Mouse (Mus musculus) gastrocnemius, postnatal 4 days (tissue): Measurements from ENCODE around the gene Lrrfip2. TPM values are rescaled to one million over a fixed set of nuclear protein-coding genes. Genes with fewer than 3 reads are reported as not detected.

Experiments
- DNase-seq, 2 experiments: peaks; one replicate each; pipeline ENCODE4 v3.0.0; 2021 to 2022; ENCODE audit warnings: low spot score in 2 of 2, mixed read lengths in 2 of 2
- total RNA-seq, 2 experiments: library from RNA; stranded (reverse); gene quantifications; 2 replicates each; pipeline ENCODE4 v1.2.3; 2021

The Lrrfip2 gene
- total RNA-seq, 2 experiments from 2014 or later: 77.3 to 93.3 TPM

GRCm38 (mm10) chr9:111216424-111216823 is 99.0 kb downstream of the Lrrfip2 start:
- DNase-seq: no peak

DNA sequence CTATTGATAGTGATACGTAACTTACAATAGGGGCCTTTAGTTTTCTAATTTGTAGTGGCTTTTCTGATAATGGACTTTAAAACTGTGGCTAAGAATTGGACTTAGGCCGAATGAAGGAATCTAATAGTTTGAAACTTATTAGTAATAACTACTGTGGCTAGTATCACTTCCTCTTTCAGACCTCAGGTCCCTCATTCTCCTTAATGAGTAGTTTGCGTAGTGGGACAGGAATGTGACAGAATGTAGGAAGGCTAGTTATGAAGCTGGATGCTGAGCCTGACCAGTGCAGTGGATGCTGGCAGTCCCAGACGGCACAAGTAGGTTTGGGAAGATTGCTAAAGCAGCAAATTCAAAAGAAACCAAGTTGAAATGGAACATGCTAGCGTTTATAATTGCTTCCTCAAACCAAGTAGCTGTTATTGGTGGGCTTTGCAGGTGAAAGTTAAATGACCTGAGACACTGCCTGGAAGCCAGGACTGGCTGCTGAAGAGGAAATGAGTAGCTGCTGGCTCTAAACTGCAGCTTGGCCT is 103.2 kb downstream of the Lrrfip2 start:
- DNase-seq: no peak

DNA sequence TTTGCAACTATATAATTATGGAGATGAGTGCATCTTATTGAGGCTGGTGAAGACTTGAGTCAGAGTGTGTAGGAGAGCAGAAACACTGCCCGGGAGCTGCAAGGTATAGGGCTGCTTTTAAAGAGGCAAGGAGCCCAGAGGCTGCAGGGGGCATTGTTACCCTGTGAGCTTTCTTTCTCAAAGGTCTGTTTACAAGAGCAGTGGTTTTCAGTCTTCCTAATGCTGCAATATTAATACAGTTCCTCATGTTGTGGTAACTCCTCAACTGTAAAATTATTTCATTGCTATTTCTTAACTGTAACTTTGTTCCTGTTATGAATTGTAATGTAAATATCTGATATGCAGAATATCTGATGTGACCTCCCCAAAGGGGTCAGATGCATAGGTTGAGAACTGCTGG is 104.2 kb downstream of the Lrrfip2 start:
- no peak for DNase-seq

DNA sequence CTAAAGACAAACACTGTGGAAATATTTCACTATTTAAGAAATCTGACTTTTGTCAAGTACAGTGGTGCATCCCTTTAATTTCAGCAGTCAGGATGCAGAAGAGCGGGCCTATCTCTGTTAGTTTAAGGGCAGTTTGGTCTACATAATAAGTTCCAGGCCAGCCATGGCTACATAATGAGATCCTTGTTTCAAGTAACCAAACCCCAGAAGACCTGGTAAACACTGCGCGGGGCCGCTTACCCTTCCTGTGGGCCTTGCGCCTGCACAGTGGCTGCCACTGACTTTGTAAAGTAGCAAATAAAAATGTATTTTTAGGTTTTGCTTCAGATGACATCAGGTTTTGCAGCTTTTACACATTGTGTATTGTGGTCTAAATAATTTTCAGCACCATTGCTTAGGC is 106.0 kb downstream of the Lrrfip2 start:
- no peak for DNase-seq

DNA sequence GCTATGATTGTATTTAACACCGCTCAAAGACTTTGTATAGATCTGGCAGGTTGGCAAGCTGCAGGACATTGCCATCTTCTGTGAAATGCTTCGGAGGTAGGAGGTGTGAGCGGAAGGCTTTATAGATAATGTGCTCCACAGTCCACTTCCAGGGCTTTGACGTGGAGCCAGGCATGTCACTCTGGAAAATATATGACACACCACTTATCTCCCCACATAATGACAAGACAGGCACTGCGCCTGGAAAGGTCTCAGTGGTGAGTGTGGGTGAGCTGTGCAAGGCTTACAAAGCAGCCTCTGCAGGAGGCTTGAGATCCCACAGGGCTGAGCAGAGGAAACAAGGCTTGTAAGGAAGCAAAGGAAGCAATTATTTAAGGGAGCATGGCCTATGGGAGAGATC is 111.1 kb downstream of the Lrrfip2 start:
- DNase-seq: no peak

- DNase-seq: no peak
Observed at GRCm38 (mm10) chr9:111234701-111235100, 117.3 kb downstream of the Lrrfip2 start.

DNA sequence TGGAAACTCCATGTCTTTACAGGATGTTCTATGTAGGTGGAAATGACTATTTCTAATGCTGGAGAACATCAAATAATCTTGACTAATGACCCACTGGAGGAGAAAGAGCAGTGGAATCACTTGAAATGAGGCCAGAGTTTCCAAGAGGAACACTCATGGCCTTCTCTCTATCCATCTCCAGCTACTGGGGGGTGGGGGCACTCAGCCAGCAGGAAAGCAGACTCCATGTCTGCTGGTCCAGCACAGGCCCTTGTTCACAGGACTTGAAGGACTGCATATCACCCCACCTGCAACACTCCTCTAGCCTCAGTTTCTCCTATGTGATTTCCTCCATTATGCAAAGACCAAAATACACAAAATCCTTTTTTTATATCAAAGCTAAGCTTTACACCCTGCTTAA is 120.3 kb downstream of the Lrrfip2 start:
- DNase-seq: no peak

DNA sequence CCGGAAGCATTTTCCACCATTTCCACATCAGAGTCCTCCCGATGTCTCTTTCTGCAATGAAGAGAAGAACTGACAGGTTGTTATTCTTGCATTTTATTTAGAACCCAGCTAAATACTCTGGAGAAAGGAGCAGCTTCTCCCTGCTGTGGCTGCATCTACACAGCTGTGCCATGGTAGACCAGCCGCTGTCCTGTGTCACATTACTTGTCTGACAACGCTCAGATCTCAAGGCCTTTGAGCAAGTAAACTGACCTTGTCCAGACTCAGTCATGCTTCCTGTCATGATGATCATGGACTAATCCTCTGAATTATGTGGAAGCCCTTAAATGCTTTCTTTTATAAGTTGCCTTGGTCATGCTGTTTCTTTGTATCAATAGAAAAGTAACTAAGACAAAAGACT is 122.4 kb downstream of the Lrrfip2 start:
- DNase-seq: no peak

DNA sequence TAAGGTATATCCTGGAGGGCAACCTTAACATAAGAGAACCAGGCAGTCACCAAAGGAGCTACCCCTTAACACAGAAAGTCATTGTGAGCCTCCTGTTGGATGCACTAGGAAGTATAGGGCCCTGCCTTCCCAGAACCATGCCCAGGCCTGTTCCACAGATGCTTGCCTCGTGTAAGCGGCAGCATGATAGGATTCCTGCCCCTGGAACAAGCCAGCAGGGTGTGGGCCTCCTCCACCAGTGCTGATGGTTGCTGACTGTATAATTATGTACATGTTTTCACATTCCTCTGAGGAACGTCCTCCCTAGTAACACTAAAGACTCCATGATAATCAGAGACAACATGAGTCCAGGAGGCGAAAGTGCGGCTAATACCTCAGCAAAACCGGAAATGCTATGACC is 126.0 kb downstream of the Lrrfip2 start:
- DNase-seq: no peak

DNA sequence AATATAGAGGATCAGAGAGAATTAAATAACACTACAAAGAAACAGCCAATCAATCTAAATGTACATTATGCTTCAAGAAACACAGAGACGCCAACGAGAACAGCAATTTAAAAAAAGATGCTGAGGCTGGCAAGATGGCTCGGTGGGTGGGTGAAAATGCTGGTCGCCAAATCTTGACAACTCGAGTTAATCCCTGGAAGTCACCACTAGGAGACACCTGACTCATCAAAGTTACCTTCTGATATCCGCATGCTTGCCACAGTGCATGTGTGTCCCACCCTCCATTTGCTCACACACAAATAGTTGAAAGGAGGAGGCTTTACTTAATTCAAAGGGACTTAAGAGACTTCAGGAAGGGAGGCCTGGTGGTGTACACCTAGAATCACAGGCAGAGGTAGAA is 128.2 kb downstream of the Lrrfip2 start:
- no peak for DNase-seq

DNA sequence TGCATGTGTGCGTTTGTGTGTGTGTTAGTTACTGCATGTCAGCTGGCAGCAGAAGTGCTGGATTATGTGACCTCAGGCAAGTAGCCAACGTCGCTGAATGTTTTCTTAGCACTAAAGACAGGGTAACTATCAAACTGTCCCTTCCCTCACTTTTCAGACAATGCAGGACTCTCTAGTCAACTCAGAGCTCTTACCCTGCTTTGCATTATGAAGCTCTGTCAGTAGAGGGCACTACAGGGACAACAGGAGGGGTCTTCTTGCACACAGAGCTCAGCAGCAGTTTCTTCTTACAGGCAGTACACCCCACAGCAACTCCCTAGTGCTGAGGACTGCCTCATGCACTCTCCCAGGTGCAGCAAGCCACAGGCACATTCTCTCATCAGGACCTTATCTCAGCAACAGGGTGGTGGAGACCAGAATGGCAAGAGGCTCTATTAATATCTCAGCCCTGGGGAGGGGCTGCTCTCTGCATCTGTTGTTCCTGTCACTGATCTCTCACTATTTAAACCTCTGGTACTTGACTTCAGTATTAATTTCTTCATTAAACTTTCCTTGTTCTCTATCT is 130.4 kb downstream of the Lrrfip2 start:
- DNase-seq: no peak

DNA sequence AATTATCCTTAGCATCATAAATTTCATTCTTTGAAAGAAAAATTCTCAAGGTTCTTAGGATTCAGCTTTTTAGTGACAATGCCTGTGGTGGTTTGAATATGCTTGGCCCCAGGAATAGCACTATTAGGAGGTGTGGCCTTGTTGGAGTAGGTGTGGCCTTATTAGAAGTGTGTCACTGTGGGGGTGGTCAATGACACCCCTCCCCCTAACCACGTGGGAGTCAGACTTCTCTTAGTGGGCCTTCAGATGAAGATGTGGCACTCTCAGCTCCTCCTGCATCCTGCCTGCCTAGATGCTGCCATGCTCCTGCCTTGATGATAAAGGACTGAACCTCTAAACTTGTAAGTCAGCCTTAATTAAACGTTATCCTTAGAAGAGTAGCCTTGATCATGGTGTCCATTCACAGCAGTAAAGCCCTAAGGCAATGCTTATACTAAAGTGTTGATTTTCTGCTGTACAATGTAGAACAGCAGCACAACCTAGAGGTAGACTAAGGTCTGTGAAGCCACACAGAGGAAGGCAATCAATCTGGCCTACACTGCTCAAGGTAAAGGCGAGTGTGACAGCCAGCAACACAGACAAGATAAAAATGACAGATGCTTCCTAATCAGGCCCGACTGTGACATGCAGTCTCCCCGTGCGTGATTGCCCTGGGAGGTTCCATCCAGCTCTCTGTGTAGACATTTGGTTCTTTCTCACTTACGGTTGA is 134.9 kb downstream of the Lrrfip2 start:
- no peak for DNase-seq

DNA sequence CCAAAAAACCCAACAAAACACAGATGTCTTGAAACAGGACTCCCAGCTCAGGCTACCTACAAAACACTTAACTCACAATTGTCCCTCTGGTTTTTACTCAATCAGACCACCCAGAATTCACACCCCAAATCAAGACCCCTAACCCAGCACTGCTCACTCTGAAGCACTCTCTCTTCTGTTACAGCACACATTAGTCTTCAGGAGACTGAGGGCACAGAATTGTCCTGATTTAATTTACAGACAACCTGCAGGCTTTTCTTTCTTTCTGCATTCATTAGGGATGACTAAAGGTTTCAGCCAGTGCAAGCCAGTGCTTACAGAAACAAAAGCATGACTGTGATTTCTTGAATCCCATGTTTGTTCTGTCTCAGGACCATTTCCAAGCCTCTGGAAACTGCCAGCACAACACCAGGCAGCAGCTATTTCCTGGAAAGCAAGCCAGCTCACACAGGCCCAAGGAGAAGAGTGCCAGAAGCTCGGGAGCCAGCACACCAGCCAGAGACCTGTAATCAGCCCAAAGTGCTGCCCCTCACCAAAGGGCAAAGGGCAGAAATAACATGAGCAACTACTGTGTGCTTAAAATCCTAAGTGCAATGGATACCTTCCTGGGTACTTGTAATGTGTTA is 143.1 kb downstream of the Lrrfip2 start:
- DNase-seq: peak in 1 of 2 experiments; percentile 30

DNA sequence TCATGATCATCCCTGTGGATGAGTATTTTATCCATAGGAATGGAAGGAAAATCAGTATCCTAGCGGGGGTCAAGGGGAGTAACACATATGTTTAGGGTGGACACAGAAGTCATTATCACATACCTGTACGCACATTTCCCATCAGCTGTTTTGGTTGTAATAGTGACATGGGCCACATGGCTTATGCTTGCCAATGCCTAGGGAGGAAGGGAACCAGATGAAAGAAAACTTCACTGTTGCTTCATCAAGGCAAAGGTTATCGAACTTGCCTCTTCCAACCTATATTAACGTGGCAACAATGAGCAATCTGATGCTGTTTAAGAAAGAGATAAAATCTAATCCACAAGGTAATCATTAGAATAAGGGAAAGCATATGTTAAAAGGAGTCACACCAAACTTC is 144.0 kb downstream of the Lrrfip2 start:
- no peak for DNase-seq

GRCm38 (mm10) chr9:111267998-111268397 is 150.6 kb downstream of the Lrrfip2 start:
- no peak for DNase-seq

DNA sequence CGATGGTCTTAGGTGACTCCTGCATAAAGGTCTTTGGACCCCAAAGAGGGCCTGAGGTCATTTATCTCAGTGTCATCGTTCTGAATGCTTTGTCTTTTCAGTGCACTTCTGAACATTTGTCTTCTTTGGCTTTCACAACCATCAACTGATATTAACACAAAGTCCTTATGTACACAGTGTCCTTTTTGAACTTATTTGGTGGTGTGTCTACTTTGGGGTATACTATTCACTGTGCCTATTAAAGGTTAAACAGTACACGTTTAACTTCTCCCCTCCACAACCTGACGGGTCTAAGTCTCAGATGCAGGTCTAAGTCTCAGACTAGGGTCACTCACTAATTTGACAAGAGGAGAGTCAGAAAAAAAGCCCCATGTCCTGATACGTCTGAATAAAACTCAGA is 153.2 kb downstream of the Lrrfip2 start:
- DNase-seq: no peak

DNA sequence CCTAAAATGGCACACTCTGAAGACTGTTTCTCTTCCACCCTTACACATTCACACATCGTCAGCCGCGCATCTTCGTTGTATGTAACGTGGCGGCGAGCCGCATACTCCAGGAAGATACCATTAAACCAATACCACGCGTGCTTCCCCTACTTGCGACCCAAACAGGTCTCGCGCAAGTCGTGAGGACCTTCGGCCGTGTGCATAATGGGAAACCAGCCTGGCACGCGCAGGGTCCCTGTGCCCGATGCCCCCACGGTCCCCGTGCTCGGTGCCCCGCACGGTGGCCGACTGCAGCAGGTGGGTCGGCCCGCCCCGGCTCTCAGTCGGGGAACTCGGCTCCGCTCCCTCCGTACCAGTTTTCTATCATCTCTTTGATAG is 153.7 kb downstream of the Lrrfip2 start:
- DNase-seq: no peak

DNA sequence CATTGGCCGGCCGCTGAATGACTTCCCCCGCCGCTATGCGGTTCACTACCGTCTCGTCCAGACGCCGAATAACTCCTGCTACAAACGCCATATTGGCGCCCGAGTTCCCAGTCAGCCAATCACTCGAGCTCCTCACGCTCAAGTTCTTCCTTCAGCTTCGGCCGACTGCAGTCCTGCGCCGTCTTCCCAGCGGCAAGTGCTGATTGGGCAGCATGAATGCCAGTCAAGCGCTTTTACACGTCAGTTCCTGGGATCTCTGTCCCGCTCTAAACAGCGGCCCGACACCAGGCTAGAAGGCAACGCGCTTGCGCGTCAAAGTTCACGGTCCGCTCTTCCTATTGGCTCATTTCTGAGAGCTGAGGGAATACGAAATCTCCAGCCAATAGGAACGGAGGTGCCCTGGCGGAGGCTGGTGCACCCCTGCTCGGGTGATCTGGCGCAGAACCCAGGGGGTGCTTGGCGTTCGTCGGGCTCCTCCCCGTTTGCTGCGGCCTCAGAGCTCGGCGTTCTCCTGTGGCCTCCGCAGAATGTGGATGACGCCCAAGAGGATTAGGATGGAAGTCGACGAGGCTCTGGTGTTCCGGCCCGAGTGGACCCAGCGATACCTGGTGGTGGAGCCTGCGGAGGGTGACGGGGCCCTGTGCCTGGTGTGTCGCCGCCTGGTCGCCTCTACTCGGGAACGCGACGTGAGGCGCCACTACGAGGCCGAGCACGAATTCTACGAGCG is 154.2 kb downstream of the Lrrfip2 start, which contains the start of the genes Mlh1 and Epm2aip1:
Gene Mlh1, minus strand, starts transcription at position 358 of the 727 bp plus-strand sequence.
Gene Epm2aip1, plus strand, starts transcription at position 496 of the 727 bp plus-strand sequence.
- DNase-seq: peak; percentile 95 to 100

DNA sequence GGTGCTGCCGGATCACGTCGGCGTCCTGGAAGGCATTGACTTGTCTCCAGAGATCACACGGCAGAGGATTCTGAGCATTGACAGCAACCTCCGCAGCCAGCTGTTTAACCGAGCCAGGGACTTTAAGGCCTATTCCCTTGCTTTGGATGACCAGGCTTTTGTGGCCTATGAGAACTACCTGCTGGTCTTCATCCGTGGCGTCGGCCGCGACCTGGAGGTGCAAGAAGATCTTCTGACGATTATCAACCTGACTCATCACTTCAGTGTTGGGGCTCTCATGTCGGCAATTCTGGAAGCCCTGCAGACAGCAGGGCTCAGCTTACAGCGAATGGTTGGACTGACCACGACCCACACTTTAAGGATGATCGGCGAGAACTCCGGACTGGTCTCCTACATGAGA is 155.0 kb downstream of the Lrrfip2 start:
- DNase-seq: no peak

DNA sequence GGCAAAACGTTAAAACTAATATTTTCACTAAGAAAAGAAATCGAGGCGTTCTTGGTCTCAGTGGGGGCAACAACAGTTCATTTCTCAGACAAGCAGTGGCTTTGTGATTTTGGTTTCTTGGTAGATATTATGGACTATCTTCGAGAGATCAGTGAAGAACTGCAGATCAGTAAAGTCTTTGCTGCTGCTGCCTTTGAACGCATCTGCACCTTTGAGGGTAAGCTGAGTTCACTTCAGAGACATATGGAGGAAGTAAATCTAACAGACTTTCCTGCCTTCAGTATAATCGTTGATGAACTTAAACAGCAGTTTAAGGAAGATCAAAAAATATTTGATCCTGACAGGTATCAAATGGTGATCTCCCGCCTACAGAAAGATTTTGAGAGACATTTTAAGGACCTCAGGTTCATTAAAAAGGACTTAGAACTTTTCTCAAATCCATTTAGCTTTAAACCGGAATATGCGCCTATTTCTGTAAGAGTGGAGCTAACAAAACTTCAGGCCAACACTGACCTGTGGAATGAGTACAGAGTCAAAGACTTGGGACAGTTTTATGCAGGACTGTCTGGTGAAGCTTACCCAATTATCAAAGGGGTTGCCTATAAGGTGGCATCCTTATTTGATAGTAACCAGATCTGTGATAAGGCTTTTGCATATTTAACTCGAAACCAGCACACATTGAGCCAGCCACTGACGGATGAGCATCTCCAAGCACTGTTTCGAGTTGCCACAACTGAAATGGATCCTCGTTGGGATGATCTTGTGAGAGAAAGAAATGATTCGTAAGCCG is 155.8 kb downstream of the Lrrfip2 start:
- no peak for DNase-seq

DNA sequence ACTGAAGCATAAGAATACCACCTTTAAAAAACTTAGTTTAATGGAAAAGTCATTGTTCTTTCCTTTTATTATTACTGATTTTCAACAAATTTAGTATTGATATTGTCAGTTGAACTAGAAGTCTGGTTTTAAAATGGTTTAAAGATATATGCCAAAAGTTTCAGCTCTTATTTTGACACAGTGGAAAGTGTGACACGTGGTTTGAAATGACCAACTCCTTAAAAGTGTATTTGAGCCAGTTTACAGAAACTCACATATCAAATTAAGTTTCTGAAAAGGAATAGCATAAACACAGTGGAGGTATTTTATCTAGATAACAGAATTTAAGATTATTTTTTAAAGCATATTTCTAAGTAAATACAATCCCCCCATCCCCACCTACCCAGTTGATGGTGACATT is 156.6 kb downstream of the Lrrfip2 start:
- DNase-seq: no peak
